Mouse (Mus musculus): ENCODE data around the gene Heatr1.

DNA sequence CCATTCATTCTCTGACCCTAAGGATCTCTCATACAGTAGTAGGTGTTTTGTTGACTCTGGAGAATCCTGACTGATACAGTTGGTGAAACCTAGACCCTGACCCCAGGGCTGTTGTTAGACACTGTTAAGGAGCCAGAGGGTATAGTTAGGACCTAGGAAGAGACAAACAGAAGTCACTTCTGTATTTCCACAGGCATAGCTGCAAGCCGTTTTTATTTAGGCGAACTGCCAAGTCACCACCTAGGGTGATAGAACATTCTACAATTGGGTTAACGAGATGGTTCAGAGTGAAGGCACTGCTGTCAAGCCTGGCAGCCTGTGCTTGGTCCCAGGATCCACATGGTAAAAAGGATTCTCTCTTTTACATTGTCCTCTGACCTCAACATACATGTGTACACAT, 48.0 kb upstream of the Heatr1 start:
- TF ChIP-seq CTCF (IDR thresholded peaks at IDR 0.05) (no peak), EP300 (IDR thresholded peaks at IDR 0.05) (no peak)

All from lung, postnatal 0 days (tissue).